Mouse (Mus musculus): ENCODE measurements around the gene Elp5.

Gene Elp5

DNA sequence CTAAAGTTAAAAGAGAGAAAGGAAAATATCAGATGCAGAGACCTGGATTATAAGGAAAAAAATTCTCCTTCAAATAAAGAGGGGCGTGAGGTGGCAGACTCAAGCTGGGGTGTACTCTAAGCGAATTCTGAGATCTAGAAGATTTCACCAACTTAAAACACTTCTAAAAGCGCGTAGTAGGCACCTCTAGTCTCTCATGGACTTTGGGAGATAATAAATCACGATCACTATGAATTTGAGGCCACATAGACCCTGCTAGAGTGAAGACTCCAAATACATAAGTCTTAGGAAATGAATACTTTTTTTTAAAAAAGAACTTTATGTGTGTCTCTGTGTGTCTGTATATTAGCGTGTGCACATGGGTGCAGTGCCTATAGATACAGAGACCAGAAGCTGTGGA is 33.4 kb upstream of the Elp5 start:
- no peak for DNase-seq (ENCODE audit: low spot score)

DNA sequence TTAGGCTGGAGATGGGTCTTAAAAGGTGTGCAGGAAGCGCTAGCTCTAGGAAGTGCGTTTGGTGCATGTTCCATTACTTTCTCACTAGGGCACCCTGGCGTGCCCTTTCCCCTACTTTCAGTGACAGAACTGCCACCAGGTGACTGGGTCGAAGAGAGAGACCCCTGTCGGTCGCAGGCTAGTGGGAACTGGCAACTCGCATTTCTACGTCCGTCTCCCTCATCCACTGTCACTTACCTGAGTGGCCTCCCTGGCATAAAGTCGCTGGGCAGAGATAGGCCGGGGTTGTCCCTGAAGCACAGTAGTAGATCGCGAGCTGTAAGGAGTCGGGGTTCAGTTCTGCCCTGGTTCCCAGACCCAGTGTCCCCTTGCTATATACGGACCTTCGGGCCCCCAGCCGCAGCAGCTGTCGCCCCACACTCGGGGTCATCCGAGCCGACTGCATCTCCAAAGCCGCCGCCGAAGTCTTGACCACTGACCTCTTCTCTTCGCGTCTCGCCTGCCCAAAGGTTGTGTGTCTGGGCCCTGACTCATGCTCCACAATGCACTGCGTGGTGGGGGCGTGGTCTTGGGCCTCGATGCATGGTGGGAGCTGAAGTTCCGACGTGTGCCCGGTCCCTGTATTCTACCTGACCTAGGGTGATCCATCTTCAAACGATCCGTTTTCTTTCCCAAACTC is 32.7 kb upstream of the Elp5 start, which contains the start of gene Acadvl:
TSS of gene Acadvl (minus strand) at position 532 of the 679 bp plus-strand sequence.
- DNase-seq (ENCODE audit: low spot score): peak; percentile 90

DNA sequence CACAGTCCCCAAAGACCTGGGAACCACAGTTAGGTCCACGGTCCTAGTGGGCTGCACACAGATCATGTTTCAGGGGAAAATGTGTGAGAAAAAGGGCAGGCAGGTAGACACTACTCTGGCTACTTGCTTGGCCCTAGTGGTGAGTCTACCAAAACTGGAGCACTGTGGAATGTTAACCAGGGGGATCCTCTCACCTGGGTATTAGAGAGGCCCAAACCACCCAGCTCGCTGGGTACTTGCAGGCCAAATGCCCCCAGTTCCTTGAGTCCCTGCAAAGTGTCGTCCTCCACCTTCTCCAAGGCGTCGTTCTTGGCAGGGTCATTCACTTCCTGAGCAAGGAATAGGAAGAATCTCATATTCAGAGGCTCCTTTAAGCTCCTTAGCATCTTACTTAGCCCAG is 31.7 kb upstream of the Elp5 start:
- no peak for DNase-seq (ENCODE audit: low spot score)

DNA sequence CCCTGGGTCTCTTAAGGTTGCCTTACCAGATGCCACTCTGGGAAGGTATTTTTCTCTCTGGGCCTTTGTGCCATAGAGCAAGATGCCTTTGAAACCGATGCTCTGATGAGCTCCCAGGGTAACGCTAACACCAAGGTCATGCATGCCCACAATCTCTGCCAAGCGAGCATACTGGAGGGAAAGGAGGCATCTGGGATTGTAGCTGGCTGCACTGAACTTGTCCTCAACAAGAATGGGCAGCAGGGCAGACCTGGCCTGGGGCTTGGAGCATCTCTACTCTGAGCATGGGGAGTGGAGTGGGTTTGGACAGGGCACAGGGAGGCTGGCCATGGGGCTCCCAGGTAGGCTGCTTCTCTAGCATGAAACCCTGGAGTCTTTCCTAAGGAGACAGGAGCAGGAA is 31.1 kb upstream of the Elp5 start:
- DNase-seq (ENCODE audit: low spot score): no peak

DNA sequence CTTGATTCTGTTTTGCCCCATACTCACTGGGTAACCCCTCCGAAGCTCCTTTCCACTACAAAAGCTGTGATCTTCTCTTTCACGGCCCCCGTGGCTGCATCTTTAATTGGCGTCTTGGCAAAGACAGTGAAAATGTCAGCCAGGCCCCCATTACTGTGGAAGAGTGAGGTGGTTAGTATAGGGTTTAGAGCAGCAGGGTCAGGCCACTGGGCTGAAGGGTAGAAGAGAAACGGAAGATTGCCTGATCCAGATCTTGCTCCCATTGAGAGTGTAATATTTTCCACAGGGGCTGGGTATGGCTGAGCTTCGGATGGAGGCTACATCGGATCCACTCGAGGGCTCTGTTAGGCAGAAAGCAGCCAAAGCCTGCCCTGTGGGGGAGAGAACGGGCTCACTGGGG is 30.6 kb upstream of the Elp5 start:
- no peak for DNase-seq (ENCODE audit: low spot score)

DNA sequence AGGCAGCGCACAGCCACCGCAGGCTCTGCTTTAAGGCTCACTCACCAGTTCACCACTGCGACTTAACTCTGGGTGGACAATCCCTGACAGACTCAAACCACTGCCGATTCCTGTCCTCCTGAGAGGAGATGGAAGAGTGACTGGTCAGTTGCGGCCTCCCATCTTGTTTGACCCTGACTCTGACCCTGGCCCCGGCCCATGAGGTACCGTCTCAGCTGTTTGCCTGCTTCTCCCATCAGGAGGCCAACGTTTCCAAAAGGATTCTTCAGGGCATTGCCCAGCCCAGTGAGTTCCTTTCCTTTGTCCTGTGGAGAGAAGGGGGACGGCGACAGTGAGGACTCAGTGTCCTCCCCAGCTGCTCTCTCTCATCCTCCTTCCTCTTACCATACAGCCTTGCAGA is 28.6 kb upstream of the Elp5 start:
- no peak for DNase-seq (ENCODE audit: low spot score)

DNA sequence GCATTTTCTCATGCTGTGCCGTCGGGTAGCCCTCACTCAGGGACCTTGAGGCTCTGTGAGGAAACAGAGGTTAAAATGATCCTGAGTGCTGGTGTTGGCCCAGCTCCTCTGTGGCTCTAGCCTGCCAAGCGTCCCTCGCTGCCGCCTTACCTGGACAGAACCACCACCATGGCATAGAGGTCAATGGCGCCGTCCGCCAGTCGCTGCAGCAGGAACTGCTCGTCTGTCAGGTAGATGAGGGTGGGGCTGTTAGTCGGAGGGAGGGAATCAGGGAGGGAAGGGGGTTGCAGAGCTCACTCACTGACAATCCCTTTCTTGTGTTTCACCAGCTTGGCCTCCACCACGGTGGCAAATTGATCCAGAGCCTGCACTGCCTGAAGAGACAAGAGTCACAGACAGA is 28.2 kb upstream of the Elp5 start:
- DNase-seq (ENCODE audit: low spot score): no peak

DNA sequence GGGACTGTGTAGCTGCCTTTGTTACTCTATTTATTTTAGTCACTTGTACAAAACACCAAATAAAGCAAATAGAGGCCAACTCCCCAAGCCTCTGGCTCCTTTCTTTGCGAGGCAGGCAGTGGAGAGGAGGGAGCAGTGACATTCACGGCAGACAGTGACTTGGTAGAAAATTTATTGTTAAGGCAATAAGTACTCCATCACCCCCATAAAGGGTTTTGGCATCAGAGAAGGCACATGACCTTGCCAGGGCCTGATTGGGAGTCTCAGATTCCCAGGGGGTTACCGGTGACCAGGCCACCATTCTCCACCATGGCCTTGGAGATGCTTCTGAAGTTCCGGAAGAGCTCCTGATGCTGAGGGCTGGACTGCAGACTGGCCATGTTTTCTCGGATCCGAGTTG is 27.7 kb upstream of the Elp5 start:
- DNase-seq (ENCODE audit: low spot score): no peak

DNA sequence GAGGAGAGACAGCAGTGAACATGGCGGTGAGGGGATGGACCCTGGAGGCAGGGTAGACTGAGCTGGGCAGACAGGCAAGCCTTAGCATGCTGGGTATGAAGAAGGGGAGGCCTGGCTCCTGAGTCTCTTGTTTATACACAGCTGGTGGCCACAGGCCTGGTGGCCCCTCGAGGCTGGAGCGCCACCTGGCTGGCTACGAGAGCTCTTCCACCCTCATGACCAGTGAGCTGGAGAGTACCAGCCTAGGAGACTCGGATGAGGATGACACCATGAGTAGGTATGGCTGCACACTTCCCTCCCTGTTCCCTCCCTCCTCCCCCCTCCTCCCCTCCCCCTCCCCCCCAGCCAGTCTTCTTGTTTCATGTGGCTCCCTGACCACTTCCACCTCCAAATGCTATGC is 23.2 kb upstream of the Elp5 start:
- no peak for DNase-seq (ENCODE audit: low spot score)

DNA sequence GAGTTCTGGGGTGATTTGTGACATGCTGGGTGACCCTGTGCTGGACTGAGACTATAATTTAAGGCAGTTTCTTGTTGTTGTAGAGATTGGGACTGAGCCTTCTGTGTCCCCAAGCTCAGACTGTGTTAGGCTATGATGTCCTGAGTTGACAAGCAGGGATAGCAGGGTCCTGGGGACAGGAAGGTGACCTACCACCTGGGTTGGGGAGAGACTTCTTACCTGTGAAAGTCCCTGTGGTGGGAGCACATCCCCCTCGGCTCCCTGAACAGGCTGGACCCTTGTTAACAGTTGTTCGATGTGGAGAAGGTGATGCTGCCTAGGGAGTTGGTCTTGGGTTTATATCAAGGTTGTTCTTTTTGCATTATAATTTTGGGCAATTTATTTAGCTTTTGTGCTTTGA is 20.2 kb upstream of the Elp5 start:
- DNase-seq (ENCODE audit: low spot score): no peak

DNA sequence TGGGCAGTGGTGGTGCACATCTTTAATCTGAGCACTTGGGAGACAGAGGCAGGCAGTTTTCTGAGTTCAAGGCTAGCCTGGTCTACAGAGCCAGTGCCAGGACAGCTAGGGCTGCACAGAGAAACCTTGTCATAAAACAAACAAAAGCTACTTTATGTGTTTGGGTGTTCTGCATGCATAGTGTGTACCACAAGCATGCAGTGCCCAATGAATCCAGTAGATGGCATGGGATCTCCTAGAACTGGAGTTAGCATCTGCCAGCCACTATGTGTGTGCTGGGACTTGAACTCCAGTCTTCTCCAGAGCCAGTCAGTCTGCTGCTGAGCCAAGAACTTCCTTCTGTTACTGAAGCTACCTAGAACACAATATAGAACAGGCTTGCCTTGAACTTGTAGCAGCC is 19.5 kb upstream of the Elp5 start:
- DNase-seq (ENCODE audit: low spot score): peak; percentile 61

DNA sequence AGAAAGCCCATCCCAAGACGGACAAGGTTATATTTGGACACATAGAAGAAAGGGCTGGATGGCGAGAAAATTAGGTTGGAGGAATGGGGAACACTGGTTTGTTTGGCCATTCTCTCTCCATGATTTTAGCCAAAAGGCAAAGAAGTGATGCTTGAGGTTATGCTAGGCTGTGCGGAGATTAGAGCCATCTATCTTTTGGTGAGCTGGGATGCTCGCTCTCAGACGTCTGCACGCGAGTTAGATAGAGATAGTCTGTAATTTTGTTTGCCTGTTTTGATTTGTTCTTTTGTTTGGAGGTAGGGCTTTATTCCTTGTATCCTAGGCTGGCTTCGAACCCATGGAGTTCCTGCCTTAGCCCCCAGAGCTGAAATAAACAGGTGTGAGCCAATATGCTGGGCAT is 18.8 kb upstream of the Elp5 start:
- DNase-seq (ENCODE audit: low spot score): no peak

DNA sequence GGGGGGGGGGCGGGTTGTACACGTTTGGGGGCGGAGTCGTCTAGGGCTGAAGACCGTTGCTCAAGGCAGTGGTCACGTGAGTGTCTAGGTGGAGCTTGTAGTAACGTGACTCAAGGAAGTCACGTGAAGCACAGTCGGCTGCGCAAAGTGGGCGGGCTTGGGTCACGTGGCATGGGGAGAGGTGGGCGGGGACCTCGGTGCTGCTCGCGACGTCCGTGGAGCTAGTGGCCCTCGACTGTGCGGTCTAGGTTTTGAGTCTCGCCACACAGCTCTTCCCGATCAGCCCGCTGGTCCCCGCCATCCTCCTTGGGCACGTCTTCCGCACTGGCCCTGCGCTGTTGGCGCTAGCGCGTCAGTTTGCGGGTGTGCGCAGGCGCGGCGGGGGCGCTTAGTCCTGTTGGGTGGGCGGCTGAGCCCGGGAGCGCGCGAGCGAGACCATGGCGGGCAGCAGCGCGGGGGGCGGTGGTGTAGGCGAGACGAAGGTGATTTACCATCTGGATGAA is 18.1 kb upstream of the Elp5 start, which contains the start of gene Dvl2:
TSS of gene Dvl2 (plus strand) at position 200 of the 503 bp plus-strand sequence.
- peak; percentile 97 for DNase-seq (ENCODE audit: low spot score)

DNA sequence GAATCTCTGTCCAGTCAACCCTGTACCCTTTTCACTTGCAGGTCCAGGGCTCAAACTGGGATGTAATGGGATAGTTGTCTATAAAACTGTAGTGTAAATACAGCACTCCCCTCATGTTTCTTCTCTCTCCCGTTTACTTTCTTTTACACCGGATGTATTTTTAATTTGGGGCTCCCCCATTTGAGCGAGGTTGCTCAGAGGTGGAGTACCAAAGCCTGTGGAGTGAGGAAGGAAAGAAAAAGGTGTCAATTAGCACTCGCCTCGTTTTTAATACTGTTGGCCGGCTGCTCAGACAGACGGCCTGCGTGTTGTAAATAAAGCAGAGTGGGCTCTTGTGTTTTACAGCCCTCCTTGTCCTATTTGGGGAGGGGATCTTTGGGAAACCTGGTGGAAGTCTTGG is 17.3 kb upstream of the Elp5 start:
- DNase-seq (ENCODE audit: low spot score): no peak

DNA sequence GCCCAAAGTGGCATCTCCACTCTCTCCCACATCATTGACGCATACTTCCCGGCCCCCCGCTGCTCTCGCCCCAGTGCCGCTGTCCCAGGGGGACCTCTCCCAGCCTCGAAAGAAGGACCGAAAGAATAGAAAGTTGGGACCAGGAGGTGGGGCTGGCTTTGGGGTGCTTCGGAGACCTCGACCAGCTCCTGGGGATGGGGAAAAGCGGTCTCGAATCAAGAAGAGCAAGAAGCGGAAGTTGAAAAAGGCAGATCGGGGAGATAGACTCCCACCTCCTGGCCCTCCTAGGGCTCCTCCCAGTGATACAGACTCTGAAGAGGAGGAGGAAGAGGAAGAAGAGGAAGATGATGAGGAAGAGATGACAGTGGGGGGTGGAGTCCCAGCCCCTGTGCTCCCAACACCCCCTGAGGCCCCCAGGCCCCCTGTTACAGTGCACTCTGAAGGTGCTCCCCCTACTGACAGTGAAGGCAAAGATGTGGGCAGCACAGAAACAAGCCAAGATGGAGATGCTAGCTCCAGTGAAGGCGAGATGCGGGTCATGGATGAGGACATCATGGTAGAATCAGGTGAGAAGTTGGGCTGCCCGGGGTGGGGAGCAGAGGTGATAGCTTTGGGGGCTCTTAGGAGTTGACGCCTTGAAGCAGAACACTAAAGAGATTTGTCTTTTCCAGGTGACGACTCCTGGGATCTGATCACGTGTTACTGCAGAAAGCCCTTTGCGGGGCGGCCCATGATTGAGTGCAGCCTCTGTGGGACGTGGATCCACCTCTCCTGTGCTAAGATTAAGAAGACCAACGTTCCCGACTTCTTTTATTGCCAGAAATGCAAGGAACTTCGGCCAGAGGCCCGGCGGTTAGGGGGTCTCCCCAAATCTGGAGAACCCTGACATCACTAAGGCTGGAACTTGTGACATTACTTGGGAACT is 16.5 kb upstream of the Elp5 start:
- no peak for DNase-seq (ENCODE audit: low spot score)

DNA sequence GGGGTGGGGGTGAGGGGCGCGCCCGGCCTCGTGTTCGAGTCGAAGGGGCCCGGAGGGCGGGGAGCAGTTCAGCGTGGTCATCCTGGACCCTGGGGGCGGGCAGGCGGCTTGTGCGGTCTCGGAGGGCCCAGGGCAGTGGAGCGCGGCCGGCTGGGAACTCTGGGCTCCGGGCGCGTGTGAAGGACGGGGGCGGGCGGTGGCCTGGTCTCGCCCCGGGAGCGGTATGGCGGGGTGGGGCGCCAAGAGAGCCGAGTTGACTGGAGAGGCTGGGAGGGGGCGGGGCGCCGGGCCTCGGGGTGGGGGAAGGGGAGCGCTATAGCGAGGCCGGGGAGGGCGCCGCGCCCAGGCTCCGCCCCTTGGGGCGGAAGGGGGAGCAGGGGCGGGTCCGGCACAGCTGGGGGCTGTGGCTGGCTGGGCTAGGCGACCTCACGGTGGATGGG is 14.8 kb upstream of the Elp5 start:
- peak; percentile 81 for DNase-seq (ENCODE audit: low spot score)

DNA sequence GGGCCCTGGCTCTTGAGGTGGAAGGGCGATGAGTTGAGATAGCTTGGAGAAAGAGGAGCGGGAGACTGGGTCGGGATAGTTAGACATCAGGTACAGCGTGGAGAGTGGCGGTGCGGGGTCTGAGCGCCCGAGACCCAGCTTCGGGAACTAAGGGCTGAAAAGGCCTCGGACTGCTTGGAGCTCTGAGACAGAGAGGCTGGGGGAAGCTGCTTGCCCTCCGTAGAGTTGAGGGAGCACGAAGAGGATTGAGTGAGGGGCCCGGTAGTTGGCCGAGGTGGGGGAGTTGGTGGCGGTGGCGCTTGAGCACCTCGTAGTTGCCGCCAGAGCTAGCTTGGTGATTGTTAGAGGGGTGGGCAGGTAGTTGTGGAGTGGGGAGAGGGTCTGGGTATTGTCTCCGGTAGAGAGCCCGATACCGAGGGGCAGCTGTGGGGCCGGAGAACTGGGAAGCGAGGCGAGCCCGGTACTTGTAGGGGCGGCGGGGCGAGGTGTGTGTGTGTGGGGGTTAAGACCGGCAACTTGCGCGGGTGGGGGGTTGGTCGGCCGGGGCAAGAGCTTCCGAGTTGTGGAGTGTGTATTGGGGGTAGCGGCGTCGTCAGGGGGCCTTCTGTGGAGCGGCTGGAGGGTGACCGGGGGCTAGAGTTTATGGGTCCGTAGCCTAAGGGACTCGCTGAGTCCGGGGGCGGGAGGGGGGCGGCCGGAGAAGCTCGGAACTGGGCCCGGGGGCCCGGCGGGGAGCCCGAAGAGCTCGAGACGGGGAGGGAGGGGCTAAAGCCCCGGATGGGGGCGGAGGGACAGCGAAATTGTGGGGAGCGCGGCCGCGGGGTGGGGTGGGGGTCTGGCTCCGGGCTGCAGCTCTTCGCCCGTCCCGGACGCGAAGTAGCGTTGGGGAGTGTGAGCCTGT is 14.1 kb upstream of the Elp5 start:
- DNase-seq (ENCODE audit: low spot score): peak; percentile 56

DNA sequence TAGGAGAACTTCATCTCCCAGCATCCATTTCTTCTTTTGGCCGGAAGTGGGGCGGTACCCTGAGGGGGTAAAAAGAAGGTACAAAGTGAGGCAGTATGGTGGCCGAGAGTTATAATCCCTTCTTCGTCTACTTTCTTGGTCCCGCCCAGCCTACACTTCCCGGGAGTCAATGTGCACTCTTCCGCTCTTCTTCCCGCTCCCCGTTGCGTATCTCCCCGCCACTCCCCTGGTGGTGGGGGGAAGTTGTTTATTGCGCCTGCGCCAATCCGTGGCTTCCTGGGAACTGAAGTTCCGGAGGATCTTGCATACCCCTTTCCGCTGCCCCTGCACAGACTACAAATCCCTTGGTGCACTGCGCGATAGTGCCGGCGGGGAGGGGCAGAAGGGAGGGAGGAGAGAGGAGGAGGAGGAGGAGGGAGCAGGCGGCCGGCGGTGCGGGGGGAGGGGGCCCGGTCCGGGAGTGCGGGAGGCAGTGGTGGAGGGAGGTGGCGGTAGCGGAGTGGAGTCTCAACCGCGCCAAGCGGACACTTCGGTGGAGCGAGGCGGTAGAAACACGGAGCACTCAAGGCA is 13.2 kb upstream of the Elp5 start, which contains the start of gene Phf23:
TSS of gene Phf23 (plus strand) at position 387 of the 570 bp plus-strand sequence.
- DNase-seq (ENCODE audit: low spot score): peak; percentile 99

DNA sequence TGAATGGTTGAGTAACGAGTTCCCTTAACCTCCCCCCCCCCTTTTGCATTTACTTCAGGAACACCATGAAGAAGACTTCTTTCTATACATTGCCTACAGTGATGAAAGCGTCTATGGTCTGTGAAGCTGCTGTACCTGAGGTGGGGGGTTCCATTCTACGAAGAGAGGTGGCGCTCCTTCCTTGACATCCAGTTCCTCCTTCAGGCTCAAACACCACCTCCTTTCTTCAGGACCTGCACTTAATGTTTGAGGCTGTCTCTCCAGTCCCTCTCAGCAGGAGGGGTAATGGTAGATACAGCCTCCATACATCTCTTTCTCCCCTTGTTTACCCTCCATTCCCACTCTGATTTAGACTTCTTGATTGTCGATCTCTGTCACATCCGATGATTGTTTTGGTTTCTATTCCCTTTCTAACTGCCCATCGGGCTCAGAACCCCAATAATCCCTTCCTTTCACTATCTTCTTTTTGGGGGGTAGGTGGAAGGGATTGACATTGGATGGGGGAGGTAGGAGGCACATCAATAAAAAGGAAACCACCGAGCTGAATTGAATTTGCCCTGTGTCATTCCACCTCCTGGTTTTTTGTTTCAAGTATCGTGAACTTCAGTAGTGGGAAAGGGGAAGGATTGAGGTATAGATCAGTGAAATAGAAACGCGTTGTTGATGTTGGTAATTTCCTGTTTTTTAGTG is 12.2 kb upstream of the Elp5 start:
- no peak for DNase-seq (ENCODE audit: low spot score)

DNA sequence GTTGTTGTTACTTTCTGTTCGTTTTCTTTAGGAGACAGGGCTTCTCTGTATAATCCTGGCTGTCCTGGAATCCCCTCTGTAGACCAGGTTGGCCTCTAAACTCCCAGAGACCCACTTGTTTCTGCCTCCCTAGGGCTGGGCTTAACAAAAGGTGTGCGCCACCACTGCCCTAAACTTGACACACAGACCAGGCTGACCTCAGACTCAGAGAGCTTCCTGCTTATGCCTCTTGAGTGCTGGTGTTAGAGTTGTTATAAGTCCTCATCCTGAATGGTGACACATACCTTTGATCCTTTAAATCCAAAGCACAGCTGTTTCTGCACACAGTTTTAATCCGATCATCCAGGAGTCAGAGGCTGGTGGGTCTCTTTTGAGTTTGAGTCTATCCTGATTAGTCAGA is 10.6 kb upstream of the Elp5 start:
- no peak for DNase-seq (ENCODE audit: low spot score)

DNA sequence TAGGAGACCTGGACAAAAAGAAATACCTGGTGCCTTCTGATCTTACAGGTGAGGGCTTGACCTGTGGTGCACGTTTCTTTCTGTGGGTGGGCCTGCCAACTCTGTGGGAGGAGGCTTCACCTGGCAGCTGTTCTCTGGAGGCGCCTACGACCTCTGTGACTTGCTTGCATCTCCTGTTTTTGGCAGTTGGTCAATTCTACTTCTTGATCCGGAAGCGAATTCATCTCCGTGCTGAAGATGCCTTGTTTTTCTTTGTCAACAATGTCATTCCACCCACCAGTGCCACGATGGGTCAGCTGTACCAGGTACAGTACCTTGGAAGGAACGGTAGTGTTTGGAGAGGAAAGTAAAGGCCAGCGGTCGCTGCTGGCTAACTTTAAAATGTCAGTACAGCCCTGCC is 10.1 kb upstream of the Elp5 start:
- DNase-seq (ENCODE audit: low spot score): no peak
